Mouse (Mus musculus) ES-E14 (cell line): Measurements from ENCODE around the gene Btg1. TPM values are rescaled to one million over a fixed set of nuclear protein-coding genes. Genes with fewer than 3 reads are reported as not detected.

Experiments used
- DNase-seq: peaks from one replicate; pipeline ENCODE4 v3.0.0-alpha.2; 2013; ENCODE audit warnings: low read depth, low spot score
- H3K27ac ChIP-seq: 2 replicates; pipeline ENCODE4 v1.5.1; 2012; ENCODE audit warnings: low read depth, mild to moderate bottlenecking, low read length, moderate library complexity, mixed read lengths; ENCODE audit not compliant: poor library complexity, insufficient read depth, severe bottlenecking
- H3K36me3 ChIP-seq: 2 replicates; pipeline ENCODE4 v1.6.1; 2012; ENCODE audit warnings: mild to moderate bottlenecking, low read length, moderate library complexity, mixed read lengths; ENCODE audit not compliant: control insufficient read depth, poor library complexity, insufficient read depth, severe bottlenecking
- H3K4me1 ChIP-seq, 2 experiments: fragments of 150-350 bp in 1 of 2; sonication (generic) in 1 of 2; 2 replicates each; pipeline ENCODE4 v1.6.1; 2012; ENCODE audit warnings: low read length in 2 of 2, mild to moderate bottlenecking in 1 of 2, mixed read lengths in 1 of 2; ENCODE audit not compliant: control insufficient read depth in 2 of 2, insufficient read depth in 2 of 2, poor library complexity in 1 of 2
- H3K4me3 ChIP-seq, 2 experiments: fragments of 150-350 bp in 1 of 2; sonication (generic) in 1 of 2; 2 replicates each; pipeline ENCODE4 v1.5.1; 2012; ENCODE audit warnings: low read length in 2 of 2, low read depth in 1 of 2, mild to moderate bottlenecking in 1 of 2, mixed read lengths in 1 of 2; ENCODE audit not compliant: insufficient read depth in 1 of 2, poor library complexity in 1 of 2, severe bottlenecking in 1 of 2
- H3K9ac ChIP-seq: 2 replicates; pipeline ENCODE4 v1.6.1; 2012; ENCODE audit warnings: low read depth, mild to moderate bottlenecking, low read length, mixed read lengths; ENCODE audit not compliant: poor library complexity, insufficient read depth, severe bottlenecking
- H3K9me3 ChIP-seq: fragments of 150-350 bp; sonication (generic); 2 replicates; pipeline ENCODE4 v1.6.1; 2012; ENCODE audit warnings: low read depth, mild to moderate bottlenecking, low read length; ENCODE audit not compliant: control insufficient read depth, insufficient read depth
- CHD2 ChIP-seq: IDR thresholded peaks from 2 replicates; pipeline ENCODE4 v1.6.1; 2014; ENCODE audit warnings: mild to moderate bottlenecking, low read depth, low read length, inconsistent platforms
- HCFC1 ChIP-seq: IDR thresholded peaks from 2 replicates; pipeline ENCODE4 v1.6.1; 2012; ENCODE audit warnings: low read length, inconsistent platforms, borderline replicate concordance; ENCODE audit not compliant: insufficient read depth
- MAFK ChIP-seq: IDR thresholded peaks from 2 replicates; pipeline ENCODE4 v1.6.1; 2014; ENCODE audit warnings: mild to moderate bottlenecking, low read depth, low read length, inconsistent platforms; ENCODE audit not compliant: insufficient read depth
- ZC3H11A ChIP-seq: IDR thresholded peaks from 2 replicates; pipeline ENCODE4 v1.6.1; 2012; ENCODE audit warnings: low read depth, mild to moderate bottlenecking, inconsistent platforms, low read length, borderline replicate concordance
- ZNF384 ChIP-seq: IDR thresholded peaks from 2 replicates; pipeline ENCODE4 v1.6.1; 2012; ENCODE audit warnings: low read depth, low read length, inconsistent platforms
- in situ Hi-C, 2 experiments: fragments of 600-800 bp; cut with MboI; formaldehyde crosslinking; loops; one replicate each; pipeline ENCODE4 v1.15.1; 2025; ENCODE audit warnings: low sequenced_read_pairs in 2 of 2, inconsistent platforms in 1 of 2; ENCODE audit not compliant: unreplicated experiment in 2 of 2
- total RNA-seq: library from RNA; depleted of rRNA; stranded (reverse); fragments of 300-350 nt; gene quantifications from 2 replicates; pipeline ENCODE4 v1.2.3, GENCODE M21; 2012

Btg1 gene
- total RNA-seq, 1 experiment: 16.1 TPM

GRCm38 (mm10) chr10:96596411-96596810, 20.4 kb upstream of the Btg1 start:
- DNase-seq: no peak
- Histone ChIP-seq H3K27ac (no peak overlapping the region), H3K9me3 (no peaks in the 10 kb centered on the region), H3K4me3 (no peak overlapping the region), H3K9ac (no peak overlapping the region), H3K4me1 (no peaks in the 10 kb centered on the region), H3K36me3 (no peaks in the 10 kb centered on the region)
- in situ Hi-C loops: no loop called here
- TF ChIP-seq ZNF384 (no peak), ZC3H11A (no peak), HCFC1 (no peak), CHD2 (no peak), MAFK (no peak)

- TF ChIP-seq ZNF384 (no peak), HCFC1 (no peak), MAFK (no peak), ZC3H11A (no peak), CHD2 (no peak)
These were observed 17.2 kb upstream of the Btg1 start for GRCm38 (mm10) chr10:96599641-96600040.

GRCm38 (mm10) chr10:96601670-96602069, 15.1 kb upstream of the Btg1 start:
- TF ChIP-seq CHD2 (no peak), ZC3H11A (no peak), ZNF384 (no peak), MAFK (no peak), HCFC1 (no peak)
- no peak for DNase-seq
- Histone ChIP-seq H3K4me3 (no peak overlapping the region), H3K36me3 (no peaks in the 10 kb centered on the region), H3K4me1 (no peaks in the 10 kb centered on the region), H3K27ac (no peak overlapping the region), H3K9ac (no peak overlapping the region), H3K9me3 (no peaks in the 10 kb centered on the region)
- in situ Hi-C loops: no loop called here

More at GRCm38 (mm10) chr10:96599641-96600040, 17.2 kb upstream of the Btg1 start:
- no peak overlapping the region for H3K9ac ChIP-seq
- H3K9me3 ChIP-seq: no peaks in the 10 kb centered on the region
- H3K4me1 ChIP-seq: no peaks in the 10 kb centered on the region
- in situ Hi-C loops: no loop called here
- no peak overlapping the region for H3K27ac ChIP-seq
- H3K4me3 ChIP-seq: no peak overlapping the region
- no peak for DNase-seq
- no peaks in the 10 kb centered on the region for H3K36me3 ChIP-seq

- H3K36me3 ChIP-seq: no peaks in the 10 kb centered on the region
- TF ChIP-seq MAFK (no peak), ZC3H11A (no peak), HCFC1 (no peak), ZNF384 (no peak), CHD2 (no peak)
- in situ Hi-C loops: no loop called here
- no peak overlapping the region for H3K27ac ChIP-seq
- H3K4me1 ChIP-seq: no peaks in the 10 kb centered on the region
- no peak overlapping the region for H3K9ac ChIP-seq
- no peak overlapping the region for H3K4me3 ChIP-seq
- H3K9me3 ChIP-seq: no peaks in the 10 kb centered on the region
- DNase-seq: no peak
These were observed 14.5 kb upstream of the Btg1 start for GRCm38 (mm10) chr10:96602339-96602738.

- in situ Hi-C loops: no loop called here
- H3K9me3 ChIP-seq: no peaks in the 10 kb centered on the region
- no peak for TF ChIP-seq CHD2
- TF ChIP-seq MAFK: no peak
- no peak for TF ChIP-seq HCFC1
- no peak for TF ChIP-seq ZNF384
- TF ChIP-seq ZC3H11A: no peak
These were observed 11.6 kb upstream of the Btg1 start for GRCm38 (mm10) chr10:96605168-96605567.

More at GRCm38 (mm10) chr10:96605168-96605567, 11.6 kb upstream of the Btg1 start:
- H3K9ac ChIP-seq: no peak overlapping the region
- no peak for DNase-seq
- H3K4me3 ChIP-seq: no peak overlapping the region
- H3K36me3 ChIP-seq: no peaks in the 10 kb centered on the region
- peaks cover 0 to 2% of the 10 kb centered on the region in 2 experiments; a peak in 2 of 4 replicates for H3K4me1 ChIP-seq
- H3K27ac ChIP-seq: no peak overlapping the region
